Mouse (Mus musculus): ENCODE measurements around the gene Rfx8.

Gene Rfx8

DNA sequence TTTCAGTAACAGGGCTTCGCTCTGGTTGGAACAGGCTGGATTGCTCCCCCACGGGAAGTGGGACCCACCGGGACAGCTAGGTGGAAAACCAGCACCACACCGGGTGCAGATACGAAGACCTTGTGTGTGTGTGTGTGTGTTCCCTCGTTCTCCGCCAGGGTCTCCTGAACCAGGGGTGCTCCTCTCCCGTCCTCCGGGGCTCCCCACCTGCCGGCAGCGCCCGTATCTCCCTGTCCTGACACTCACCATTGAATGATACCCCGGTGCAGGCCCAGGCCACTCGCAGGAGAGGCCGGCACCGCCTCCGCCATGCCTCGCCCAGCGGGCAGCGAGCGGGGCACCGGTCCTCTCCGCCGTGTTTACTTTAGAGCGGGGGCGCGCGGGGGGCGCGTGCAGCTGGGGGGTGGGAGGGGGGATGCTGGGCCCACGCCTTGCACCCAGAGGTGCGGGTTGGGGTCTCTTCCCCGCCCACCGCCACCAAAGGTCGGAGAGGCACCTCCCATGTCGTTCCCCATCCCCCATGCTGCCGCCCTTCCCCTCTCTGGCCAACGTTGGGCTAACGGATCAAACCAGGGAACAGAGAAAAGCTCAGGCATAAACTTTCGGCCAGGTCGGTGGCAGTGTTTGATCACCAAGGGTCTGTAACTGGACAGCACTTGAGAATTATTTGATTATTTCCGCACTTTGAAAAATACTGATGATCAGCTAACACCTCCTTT lies at the start of gene Rfx8:
Gene Rfx8, minus strand, starts transcription at position 366 of the 719 bp plus-strand sequence.
- DNase-seq = no peak

DNA sequence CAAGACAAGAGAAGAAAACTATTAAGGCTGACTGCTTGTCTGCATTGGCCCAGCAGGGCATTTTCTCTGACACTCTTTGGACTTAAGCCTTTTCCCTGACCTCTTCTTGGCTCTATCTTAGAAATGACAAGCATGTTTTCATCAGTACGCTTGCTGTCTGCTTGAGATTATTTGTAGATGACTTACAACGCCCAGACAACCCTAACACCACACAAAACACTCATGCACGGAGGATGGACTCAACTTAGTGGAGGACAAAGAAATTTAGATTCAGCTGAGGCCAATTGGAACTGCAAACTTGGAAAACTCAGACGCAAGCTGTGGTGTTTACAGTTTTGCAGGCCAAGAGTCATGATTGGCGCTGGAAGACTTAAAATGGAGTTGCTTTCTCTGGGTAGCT lies 49.6 kb upstream of the Rfx8 start:
- DNase-seq = no peak

DNA sequence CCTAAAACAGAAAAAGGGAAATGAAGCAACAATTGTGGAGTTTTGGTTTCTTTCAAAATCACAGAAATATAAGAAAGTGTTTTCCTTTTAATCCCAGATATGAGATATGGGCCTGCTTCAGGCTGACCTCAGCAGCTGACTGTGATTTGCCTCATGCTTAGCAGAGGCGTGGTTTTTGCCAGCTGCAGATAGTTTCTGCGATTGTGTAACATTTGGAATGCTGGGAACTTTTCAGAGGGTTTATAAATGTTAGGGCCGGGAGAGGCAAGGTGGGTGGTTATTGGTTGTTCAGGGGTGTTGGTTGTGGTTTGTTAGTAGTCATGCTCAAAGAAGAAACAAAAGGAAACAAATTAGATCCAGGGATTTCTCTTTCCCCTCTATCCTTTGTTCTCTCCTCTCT lies 47.2 kb upstream of the Rfx8 start:
- DNase-seq = no peak

DNA sequence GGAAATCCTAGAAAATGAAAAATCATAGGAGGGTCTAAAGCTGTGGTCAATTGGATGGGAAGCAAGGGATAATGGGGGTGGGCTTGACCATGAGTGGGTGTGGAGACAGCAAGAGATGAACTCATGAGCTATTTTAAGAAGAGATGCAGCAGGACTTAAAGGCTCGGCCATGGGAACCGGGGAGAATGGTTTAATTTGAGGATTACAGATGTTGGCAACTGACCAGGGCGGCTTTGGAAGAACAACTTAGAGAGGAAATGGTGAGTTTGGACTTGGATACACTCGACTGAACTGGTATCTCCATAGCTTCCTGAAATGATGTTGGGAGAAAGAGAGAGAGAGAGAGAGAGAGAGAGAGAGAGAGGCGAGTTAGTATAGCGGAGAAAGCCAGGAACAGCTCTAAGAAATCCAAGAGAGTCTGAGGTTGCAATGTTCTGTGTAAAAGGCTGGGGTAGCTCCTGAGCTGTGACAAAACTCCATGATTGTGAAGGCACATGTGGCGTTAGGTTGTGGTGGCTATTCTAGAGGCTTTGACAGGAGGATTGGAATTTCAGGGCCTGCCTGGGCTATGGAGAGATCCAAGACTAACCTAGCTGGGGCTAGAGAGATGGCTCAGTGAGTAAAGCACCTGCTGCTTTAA lies 45.2 kb upstream of the Rfx8 start:
- no peak for DNase-seq

DNA sequence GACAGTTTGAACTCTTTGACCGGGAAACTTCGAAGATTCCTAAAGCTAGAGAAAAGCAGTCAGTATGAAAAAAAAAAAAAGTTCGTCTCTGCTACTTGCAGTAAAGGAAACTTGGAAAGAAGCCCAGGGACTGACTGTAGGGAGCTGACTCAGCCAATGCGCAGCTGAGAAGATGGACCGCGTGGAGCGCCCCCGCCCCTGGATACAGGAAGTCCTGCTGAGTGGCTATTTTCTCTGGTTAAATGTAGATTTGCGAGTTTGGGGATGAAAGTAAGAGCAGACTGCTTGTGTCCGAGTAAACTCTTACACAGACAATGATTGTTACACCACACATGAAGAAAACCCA lies 41.2 kb upstream of the Rfx8 start:
- peak; percentile 53 for DNase-seq

DNA sequence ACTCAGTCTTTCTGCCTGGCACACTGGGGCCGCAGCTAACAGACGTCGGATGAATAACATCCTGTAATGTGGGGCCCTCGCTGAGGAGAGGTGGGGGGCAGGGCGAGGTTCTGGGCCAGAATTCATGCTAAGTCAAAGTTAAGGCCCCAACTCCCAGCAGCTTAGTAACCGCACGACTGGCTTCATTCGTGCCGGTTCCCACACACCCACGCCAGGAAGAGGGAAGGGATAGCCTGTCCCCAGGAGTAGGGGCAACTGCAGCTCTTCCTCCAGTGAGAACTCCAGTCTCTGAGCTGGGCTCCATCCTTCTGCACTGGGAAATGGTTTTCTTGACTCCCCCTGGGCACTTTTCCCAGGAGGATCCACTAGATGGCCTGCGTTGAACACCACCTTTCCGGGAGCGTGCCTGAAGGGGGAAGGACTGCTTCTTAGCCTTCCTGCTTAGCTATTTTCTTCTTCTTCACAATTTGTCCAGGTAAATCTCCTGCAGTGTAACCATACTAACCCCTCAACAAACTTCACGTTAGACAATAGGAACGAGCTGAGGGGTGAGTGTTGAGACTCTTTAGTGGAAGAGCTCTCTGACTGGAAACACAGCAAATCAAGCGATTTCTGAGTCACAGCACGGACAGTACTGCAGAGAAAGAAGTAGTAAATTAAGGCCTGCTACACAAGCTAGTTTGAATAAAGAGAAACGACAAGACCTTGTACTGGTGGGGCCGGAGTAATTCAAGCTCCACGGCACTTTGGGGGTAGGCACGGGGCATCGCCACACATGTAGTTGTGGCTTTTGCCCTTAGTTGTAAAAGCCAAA lies 40.6 kb upstream of the Rfx8 start:
- DNase-seq = peak; percentile 73

DNA sequence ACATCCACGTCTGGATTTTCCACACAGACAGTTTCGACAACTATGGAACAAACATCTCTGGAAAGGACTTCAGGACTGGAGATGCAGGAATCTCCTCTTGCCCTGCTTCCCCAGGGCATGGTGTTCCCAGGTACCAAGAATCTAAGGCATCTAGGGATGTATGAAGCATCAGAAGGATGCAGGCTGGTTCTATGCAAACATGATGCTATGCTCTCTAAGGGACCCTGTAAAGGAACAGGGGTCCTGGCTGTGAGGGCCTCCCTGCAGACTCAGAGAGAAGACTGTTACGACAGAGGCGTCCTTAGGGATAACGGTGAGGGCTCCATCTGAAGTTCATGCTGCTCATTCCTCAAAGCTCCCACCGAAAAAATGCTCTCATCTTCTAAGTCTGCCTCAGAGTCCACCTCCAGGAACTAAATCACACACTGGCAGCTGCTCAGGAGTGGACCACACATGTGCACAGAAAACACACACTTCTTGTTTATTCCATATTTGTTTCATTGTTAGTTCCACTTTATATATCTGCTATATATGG lies 39.5 kb upstream of the Rfx8 start:
- no peak for DNase-seq

DNA sequence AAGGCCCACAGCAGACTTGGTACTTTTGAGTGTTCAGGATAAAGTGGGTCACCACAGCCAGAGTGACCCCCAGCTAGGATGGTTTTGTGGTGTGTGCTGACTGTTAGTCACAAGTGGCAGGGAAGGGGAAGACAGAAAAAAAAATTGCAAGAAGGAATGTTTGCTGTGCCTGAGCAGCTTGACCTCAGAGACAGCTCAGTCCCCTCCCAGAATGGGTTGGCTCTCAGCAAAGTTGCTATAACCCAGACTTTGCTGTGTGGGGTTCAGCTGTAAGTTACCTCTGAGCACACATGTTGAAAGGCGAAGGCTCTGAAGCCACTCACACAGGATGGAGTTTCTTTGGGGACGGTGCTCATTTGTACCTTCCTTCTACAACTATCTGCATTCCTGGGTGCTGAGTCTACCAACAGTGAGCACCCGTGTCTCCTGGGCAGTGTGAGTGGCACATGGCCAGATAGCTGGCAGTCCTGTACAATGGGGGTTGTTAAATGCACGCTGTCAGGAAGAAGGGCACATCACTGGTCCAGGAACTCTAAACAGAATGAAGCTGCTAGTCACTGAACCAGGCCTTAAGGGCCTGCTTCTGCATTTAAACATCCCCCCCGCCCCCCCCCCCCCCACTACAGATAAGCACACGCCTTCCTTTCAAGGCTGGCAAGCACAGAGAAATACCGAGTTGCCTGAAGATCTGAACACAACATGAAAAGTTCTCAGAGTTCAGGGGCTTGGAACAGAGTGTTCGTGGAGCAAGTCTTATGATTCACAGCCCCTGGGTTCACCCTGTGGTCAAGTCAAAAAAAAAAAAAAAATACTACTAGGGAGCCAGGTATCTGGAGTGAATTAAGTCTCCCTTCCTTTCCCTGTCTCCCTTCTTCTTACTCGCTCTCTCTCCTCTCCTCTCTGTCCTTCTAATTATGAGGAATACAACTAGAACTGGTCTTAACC lies 38.7 kb upstream of the Rfx8 start:
- no peak for DNase-seq

DNA sequence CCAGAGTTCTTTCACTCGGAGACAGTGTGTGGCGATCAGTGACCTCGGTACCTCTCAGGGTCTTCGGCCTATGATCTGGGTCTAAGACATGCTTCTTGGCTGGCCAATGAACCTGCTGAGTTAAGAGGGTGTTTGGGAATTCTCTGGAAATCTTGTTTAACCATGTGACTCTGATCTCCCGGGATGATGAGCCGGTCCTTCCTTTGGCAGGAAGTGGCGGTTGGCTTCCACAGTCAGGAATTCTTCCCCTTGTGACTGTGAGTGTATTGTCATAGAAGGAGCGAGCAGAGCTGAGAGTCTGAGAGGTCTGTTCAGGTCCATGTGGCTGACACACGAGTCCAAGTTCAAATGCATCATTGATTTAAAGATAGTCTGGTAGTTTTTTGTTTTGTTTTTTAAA lies 37.4 kb upstream of the Rfx8 start:
- DNase-seq = no peak

DNA sequence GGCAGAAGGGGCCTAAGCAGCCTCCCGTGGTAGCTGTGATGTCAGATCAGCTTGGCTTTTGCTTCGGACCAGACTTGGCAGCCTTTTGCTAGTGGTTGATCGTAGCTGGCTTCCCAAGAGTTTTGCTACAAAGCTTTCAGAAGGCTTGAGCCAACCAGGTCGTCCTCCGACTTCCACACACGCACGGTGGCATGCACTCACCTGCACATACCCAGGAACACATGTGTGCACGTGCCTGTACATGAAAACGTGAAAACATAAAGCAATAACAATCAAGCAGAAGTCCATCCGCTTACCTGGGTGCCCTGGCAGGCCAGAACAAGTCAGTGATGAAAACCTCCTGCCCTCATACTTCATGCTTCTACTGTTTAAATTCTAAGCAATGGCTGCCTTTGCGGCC lies 36.2 kb upstream of the Rfx8 start:
- DNase-seq = no peak

DNA sequence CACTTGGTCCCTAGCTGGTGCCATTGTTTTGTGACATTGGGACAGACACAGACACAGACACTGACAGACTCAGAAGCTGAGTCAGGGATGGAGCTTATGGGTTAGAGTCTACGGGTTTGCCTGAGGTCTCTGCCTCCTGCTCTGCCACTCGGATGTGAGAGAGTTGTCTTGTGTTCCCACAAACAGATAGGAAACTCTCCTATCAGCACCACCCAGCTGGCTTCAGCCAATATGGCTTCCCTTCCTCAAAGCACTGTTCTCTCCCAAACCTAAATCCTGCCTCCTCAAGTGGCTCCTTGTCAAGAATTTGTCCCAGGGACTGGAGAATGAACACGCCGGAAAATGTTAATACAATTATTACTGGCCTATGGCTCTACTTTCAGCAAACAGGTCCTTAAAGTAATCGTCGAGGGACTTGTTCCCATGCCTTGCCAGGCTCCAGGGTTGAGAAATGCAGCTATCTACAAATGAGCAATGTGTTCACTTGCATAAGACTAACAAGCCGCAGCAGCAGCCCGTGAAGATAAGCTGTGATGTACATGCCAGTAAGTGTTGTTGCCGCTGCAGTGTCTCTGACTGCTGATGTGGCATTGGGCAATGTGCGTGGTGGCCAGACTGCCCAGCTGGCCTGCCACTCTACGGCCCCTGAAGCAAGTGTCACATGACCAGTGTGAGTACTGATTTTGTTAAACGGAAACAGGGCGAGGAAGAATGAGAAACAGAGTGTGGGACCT lies 33.6 kb upstream of the Rfx8 start:
- DNase-seq = no peak

DNA sequence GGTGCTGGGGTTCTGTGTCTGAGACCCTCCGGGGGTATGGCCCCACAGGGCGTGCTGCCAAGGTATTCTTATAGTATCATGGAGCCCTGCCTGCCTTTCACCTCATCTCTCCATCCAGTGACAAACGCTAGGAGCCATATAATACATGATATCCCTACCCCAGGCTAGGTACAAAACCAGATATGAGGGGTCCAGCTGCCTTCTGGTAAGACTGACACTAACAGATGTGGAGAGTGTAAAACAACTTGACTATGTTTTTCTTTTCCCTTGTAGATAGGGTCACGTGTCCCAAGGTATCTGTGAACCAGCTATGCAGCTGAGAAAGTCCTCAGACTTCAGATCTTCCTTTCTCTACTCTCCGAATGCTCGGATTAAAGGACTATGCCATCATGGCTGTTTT lies 30.7 kb upstream of the Rfx8 start:
- no peak for DNase-seq

DNA sequence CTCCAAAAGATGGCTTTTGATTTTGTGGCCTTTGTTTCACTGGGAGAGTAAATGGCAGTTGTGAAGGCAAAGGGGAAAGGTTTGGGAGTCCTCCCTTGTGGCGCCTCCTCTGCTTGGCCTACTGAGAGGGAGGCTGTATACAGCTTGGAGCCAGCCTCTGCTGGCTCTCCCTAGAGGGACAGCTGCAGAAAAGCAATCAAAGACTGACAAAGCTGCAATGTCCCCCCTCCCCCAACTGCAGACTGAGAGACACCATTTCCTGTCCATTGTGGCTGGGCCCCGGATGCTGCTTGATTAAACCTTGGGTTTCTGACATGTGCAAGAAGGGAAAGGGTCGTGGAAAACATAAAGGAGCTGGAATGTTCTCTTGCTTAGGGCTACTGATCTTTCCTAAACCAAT lies 28.9 kb upstream of the Rfx8 start:
- DNase-seq = peak; percentile 77

DNA sequence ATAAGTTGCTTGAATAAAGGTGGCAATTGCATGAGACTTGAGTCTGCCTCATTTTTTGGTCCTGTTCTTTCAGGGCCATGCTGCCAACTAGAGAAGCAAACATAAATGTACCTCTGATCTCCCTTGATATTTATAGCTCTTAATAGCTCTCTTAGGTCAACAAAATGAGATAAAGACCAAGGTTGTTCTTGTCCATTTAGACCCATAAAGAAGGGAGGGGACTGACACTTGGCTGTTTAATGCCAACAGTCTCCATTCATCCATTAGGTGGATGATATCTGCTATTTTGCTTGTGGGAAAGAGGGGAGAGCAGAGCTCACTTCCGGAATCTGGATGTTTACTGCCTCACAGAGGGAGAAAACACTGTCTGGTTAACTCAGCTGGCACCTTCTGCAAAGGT lies 28.4 kb upstream of the Rfx8 start:
- DNase-seq = no peak

DNA sequence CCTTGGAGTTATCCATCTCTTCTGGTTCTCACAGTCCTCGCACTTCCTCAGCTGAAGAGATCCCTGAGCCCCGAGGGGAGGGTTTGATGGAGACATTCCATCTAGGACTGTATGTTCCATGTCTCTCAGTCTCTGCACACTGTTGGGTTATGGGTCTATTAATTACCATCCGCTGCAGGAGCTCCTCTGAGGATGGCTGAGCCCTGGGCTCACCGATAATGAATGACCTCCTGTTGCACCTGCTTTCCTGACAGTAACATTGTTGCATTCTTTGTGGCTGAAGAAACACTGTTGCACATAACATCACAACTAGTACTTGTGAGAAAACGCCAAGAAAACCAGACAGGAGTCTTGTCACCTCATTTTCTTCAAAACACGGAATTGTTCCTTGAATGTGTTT lies 27.9 kb upstream of the Rfx8 start:
- DNase-seq = no peak

DNA sequence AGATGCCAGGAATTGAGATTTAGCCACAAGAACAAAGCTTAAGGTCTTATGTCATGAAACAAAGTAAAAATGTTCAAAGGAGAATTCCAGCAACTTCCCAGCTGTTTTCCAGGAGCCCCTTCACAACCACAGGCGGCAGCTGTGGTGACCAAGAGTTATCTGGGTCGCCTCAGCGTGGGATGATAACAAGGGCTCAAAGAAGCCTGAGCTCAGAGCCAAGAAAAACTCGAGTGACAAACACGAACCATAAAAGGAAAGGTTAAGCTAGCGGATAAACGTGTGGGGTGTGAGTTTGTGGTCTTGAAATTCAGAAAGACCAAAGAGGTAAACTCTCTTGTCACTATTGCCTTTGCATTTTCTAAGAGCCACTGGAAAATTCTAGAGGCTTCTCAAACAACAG lies 25.7 kb upstream of the Rfx8 start:
- DNase-seq = no peak

DNA sequence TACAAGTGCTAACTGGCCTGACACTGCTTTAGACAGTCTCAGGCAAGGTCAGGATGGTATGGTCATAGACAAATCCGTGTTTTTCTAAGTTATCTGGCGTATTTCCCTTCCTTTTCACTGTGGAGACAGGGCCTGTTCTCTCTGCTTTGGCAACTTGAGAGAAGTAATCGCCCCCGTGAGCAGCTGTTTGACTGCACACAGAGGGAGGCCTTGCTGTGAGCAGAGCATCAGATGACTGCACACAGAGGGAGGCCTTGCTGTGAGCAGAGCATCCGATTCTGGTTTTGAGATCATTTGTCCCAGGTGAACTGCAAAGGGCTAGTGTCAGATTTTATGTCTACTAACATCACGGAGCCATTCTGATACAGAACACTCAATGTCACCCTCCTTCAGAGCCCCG lies 20.2 kb upstream of the Rfx8 start:
- DNase-seq = no peak

DNA sequence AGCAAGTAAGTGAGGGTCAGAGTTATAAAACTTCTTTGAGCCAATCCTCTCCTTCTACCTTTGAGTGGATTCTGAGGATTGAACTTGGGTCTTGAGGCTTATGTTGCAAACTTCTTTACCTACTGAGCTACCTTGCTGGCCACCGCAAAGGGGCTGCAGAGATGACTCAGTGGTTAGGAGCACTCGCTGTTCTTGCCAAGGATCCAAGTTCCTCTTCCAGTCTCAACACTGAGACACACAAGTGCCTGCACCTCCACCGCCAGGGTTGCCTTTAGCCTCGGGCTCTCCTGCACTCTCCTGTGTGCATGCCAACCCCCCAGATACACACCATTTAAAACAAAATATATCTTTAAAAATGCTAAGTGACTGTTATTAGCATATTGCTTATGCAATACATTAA lies 19.2 kb upstream of the Rfx8 start:
- no peak for DNase-seq

DNA sequence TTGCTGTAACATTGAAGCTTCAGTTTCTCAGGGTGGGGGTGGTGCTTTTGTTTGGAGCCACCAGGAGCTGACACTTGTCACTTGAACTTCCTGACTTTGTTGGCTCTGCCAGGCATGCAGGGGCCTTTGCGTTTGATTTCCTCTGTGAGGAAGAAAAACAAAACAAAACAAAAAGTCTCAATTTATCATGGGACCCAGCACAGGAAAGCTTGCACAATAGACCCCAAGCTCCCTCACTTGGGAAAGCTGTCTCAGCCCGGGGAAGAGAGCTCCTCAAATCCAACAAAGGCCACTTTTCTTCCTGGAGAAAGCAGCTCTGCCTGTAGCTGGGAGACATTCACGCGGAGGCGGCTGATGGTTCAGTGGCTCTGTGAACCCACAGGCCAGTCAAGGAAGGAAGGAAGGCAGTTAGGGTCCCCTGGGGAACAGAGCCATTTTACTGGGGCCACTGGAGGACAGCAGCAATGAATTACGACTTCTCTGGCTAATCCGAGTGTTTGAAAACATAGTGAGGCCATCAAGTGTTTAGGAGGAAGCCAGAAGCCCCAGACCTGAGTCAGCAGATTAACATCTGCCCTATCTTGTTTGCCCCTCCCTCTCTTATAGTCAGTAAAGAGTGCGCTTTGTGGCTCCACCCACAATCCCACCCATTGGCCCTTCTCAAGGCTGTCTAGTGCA lies 15.3 kb upstream of the Rfx8 start:
- peak; percentile 77 for DNase-seq

DNA sequence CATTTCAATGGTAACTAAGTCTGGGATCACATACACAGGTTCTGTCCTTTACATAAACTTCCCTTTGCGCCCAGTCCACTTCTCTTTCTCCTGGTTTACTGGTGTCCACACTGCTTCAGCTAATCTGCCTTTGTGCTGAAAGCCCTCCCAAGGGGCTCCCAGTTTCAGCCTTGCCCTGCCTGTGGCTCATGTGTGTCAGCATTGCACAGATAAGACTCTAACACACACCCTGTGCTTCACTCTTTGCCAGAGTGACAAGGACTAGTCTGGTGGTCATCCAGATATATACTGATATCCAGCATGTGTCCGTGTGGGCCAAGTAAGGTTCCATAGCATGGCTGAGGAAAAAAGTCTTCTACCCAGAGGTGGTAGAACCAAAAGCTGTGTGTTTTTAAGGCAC lies 14.7 kb upstream of the Rfx8 start:
- DNase-seq = no peak

DNA sequence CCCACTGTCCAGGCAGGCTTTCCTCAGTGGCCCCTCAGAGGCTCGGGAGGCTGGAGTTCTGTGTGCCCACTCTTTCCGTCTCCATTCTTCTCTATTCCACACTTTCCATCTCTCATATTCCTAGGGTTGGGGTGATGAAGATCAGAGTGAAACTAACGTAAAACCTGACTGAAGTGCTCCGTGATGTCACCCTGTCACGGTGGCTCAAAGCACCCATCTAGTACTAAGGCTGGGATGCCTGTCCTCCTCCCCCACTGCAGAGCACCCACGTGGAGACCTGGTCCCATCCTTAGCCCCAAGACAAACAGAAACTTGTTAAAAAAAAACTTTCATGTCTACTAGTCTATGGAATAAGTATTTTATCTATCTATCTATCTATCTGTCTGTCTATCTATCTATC lies 14.1 kb upstream of the Rfx8 start:
- DNase-seq = no peak

DNA sequence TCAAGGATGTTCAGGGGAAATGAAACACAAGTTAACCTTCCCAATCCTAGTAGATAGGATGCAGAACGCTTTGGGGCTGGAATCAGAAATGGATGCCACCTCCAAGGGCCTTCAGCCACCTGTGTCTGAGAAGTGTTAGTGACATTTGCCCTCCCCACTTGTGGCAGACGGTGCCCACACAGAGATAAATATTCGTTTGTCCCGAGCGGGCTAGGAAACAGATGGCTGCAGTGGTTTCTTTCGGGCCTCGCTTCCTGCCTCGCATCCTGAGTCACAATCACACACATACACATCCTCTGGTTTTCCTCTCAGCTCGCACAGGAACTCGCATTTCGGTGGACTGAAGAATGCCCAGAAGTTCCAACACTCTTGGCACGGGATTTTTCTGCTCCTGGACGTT lies 13.5 kb upstream of the Rfx8 start:
- DNase-seq = peak; percentile 53
